Mouse (Mus musculus) inflammation-experienced regulatory T-cells, adult 6 months (primary cell): ENCODE results near the gene Sinhcaf. TPM values are rescaled to one million over a fixed set of nuclear protein-coding genes. Genes with fewer than 3 reads are reported as not detected.

Experiments
- polyA plus RNA-seq, 3 experiments: library from polyadenylated mRNA; unstranded; fragments of 100-300 nt; shearing (Covaris generic); gene quantifications; one replicate each; pipeline ENCODE4 v1.2.1; 2017

Sinhcaf gene
- polyA plus RNA-seq, 3 experiments from 2014 or later, result 61.7 to 81.8 (median 61.8) TPM

Other genes starting within 250 kb of the Sinhcaf start
- 10 to 100 TPM; 17.8 to 20.9 (median 20.4) TPM for gene Ipo8, start 115.0 kb downstream of the Sinhcaf start, polyA plus RNA-seq
- gene Caprin2, start 50.2 kb downstream of the Sinhcaf start, polyA plus RNA-seq, result 1 to 10 TPM; 3.2 to 6.0 (median 3.5) TPM
- under 1 TPM; 0.23 to 0.66 (median 0.57) TPM for gene Dennd5b, start 155.2 kb upstream of the Sinhcaf start, polyA plus RNA-seq
- gene Gm10203, start 183.7 kb upstream of the Sinhcaf start, polyA plus RNA-seq, result not detected
- 10 to 100 TPM; 42.0 to 73.9 (median 68.8) TPM for gene Etfbkmt, start 193.4 kb upstream of the Sinhcaf start, polyA plus RNA-seq
- 10 to 100 TPM; 24.8 to 29.4 (median 25.4) TPM for gene Amn1, start 242.2 kb upstream of the Sinhcaf start, polyA plus RNA-seq